Mouse (Mus musculus) hindbrain, postnatal 0 days (tissue): ENCODE measurements around the gene Thap4. TPM values are rescaled to one million over a fixed set of nuclear protein-coding genes. Genes with fewer than 3 reads are reported as not detected.
A peak's percentile ranks its signal among the peaks of the same experiment; 100 is the strongest.

Source experiments
- ATAC-seq: fragments of 200-750 bp; cut with Nextera tagmentation; 2 replicates; pipeline ENCODE4 v1.8.0; 2017; ENCODE audit warnings: mild to moderate bottlenecking, moderate TSS enrichment, moderate library complexity
- DNase-seq: peaks from one replicate; pipeline ENCODE4 v3.0.0-alpha.2; 2015; ENCODE audit warnings: low spot score
- H3K27ac ChIP-seq: fragments of 300-500 bp; sonication (generic); 2 replicates; pipeline ENCODE4 v1.5.1; 2014; ENCODE audit warnings: mild to moderate bottlenecking
- H3K27me3 ChIP-seq: fragments of 300-500 bp; sonication (generic); 2 replicates; pipeline ENCODE4 v1.6.1; 2014; ENCODE audit warnings: low read length, mixed read lengths; ENCODE audit not compliant: insufficient read depth
- H3K36me3 ChIP-seq: fragments of 300-500 bp; sonication (generic); 2 replicates; pipeline ENCODE4 v1.6.1; 2014; ENCODE audit warnings: low read length, mixed read lengths; ENCODE audit not compliant: insufficient read depth
- H3K4me1 ChIP-seq: fragments of 300-500 bp; sonication (generic); 2 replicates; pipeline ENCODE4 v1.6.1; 2014; ENCODE audit warnings: antibody characterized with exemption, low read length, mixed read lengths; ENCODE audit not compliant: insufficient read depth
- H3K4me2 ChIP-seq: fragments of 300-500 bp; sonication (generic); 2 replicates; pipeline ENCODE4 v1.6.1; 2014; ENCODE audit warnings: low read depth, mild to moderate bottlenecking, low read length, moderate library complexity, mixed read lengths
- H3K4me3 ChIP-seq: fragments of 300-500 bp; sonication (generic); 2 replicates; pipeline ENCODE4 v1.5.1; 2014; ENCODE audit warnings: low read length
- H3K9ac ChIP-seq: fragments of 300-500 bp; sonication (generic); replicated peaks from 2 replicates; pipeline ENCODE4 v1.6.1; 2014; ENCODE audit warnings: mild to moderate bottlenecking, low read length, moderate library complexity, mixed read lengths
- H3K9me3 ChIP-seq: fragments of 300-500 bp; sonication (generic); 2 replicates; pipeline ENCODE4 v1.6.1; 2016; ENCODE audit warnings: low read length, mixed read lengths
- CTCF ChIP-seq: IDR thresholded peaks from 2 replicates; pipeline ENCODE4 v1.5.1; 2016; ENCODE audit warnings: antibody characterized with exemption, control low read depth, low read depth
- WGBS: fragments of 180-500 bp; shearing (Covaris S2); extraction: QIAGEN DNeasy Blood & Tissue Kit; methylation state at CpG from one replicate; pipeline ENCODE4 v1.1.7; 2014; 5-methylcytosine and 5-hydroxymethylcytosine counted together
- polyA plus RNA-seq: library from polyadenylated mRNA; unstranded; fragments of >200 nt; fragmentation: Nextera tagmentation; extraction: Ambion mirVana; gene quantifications from 2 replicates; pipeline ENCODE4 v1.2.1, GENCODE M21; 2015
- total RNA-seq: library from RNA; depleted of rRNA; stranded (reverse); fragments of >200 nt; gene quantifications from 2 replicates; pipeline ENCODE4 v1.2.3, GENCODE M21; 2014

Gene Thap4
- total and polyA plus RNA-seq, 2 experiments from 2014 or later = 49.9 to 58.7 TPM

DNA sequence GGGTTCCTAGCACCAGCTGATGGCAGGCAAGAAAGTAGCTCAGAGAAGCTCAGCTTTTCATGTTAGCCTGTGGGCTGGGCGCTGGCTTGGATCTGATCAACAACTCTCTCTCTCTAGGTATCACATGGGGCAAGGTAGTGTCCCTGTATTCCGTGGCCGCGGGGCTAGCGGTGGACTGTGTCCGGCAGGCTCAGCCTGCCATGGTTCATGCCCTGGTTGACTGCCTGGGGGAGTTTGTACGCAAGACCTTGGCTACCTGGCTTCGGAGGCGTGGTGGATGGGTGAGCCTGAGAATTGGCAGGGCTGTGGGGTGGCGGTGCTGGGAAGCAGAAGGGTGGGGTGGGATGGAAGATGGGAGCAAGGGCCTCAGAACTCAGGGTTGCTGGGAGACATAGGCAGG lies 60.7 kb downstream of the Thap4 start:
- WGBS = 95% methylated on average over 10 of the region's 10 CpGs
- H3K9me3 ChIP-seq = no peaks in the 10 kb centered on the region

DNA sequence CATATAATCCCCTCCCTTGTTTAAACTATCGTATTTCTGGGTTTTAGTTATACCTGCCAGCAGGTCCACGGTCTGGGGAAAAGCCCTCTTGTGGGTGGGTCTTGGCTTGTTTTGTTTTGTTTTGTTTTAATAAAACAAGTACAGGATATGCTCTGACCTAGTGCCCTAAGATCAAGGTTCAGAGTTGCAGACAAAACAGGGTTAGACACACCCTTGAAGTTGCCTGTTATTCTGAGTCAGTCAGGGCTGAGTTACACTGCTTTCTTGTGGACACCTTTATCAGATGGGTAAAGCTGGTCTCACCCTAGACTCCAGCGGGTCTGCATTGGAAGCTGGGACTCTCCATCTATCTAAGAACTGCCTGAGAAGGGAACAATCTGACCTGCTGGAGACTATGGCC lies 61.2 kb downstream of the Thap4 start:
- H3K9ac ChIP-seq = no peak overlapping the region
- no peaks in the 10 kb centered on the region for H3K27me3 ChIP-seq
- no peak overlapping the region for H3K4me3 ChIP-seq
- H3K27ac ChIP-seq = no peak overlapping the region
- no peak for DNase-seq
- peaks cover 11% of the 10 kb centered on the region for H3K36me3 ChIP-seq
- no peak for TF ChIP-seq CTCF
- no peak overlapping the region for H3K4me2 ChIP-seq
- H3K4me1 ChIP-seq = no peaks in the 10 kb centered on the region
- WGBS = 89% methylated on average over 3 of the region's 3 CpGs
- ATAC-seq = no peak
- H3K9me3 ChIP-seq = no peaks in the 10 kb centered on the region

More for the DNA sequence above, 60.7 kb downstream of the Thap4 start:
- Histone ChIP-seq H3K9ac (no peak overlapping the region), H3K27me3 (no peaks in the 10 kb centered on the region), H3K4me2 (no peak overlapping the region), H3K4me1 (no peaks in the 10 kb centered on the region), H3K27ac (no peak overlapping the region), H3K36me3 (peaks cover 11% of the 10 kb centered on the region), H3K4me3 (no peak overlapping the region)
- no peak for TF ChIP-seq CTCF
- DNase-seq (no peak), ATAC-seq (0 out of 2 replicates have a peak, but pooled peaks have one; percentile 13)

DNA sequence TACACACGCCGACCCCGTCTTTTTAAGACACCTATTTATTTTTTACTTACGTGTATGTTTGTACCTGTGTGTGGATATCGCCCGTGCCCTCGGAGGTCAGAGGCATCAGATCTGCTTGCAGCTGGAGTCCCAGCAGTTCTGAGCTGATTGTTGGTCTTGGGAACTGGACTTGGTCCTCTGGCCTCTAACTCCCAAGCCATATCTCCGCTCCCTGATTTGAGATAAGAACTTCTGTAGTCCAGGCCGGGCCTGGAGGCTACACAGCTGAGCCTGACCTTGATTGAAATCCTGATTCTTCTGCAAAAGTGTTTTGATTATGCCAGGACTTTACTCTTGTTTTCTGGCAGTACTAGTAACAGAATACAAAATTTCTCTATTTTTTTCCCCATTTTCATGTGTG lies 61.9 kb downstream of the Thap4 start:
- DNase-seq (no peak), ATAC-seq (no peak)
- Histone ChIP-seq H3K27me3 (no peaks in the 10 kb centered on the region), H3K9ac (no peak overlapping the region), H3K4me2 (no peak overlapping the region), H3K4me3 (no peak overlapping the region), H3K4me1 (no peaks in the 10 kb centered on the region), H3K9me3 (no peaks in the 10 kb centered on the region), H3K36me3 (peaks cover 11% of the 10 kb centered on the region), H3K27ac (no peak overlapping the region)
- WGBS = 97% methylated on average over 9 of the region's 9 CpGs
- no peak for TF ChIP-seq CTCF

DNA sequence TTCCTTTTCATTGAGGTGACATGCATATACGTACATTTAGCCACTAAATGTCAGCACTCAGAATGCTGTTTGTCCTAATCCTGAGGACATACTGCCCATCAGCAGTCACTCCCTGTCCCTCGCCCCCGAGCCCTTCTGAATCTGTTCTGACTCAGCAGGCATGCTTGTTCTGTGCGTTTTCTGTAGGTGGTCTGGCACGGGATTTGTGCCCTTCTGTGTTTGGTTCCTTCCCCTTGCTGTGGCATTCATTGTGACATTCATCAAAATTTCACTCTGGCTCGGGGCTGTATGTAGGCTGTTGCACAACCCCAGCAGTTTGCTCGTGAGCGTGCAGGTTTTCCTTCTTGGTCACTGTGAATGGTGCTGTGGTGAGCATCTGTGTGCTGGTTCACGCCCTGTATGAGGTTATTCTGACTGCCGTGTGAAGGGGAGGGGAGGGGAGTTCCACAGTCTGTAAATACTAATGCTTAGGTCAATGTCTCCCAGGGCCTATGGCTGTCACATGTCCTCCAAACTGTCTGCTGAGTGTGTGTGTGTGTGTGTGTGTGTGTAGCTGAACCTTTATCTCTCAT lies 62.8 kb downstream of the Thap4 start:
- H3K27me3 ChIP-seq = no peaks in the 10 kb centered on the region
- TF ChIP-seq CTCF = no peak
- DNase-seq (no peak), ATAC-seq (no peak)
- H3K4me2 ChIP-seq = no peak overlapping the region
- no peaks in the 10 kb centered on the region for H3K4me1 ChIP-seq
- no peak overlapping the region for H3K4me3 ChIP-seq
- H3K36me3 ChIP-seq = peaks cover 11% of the 10 kb centered on the region
- no peak overlapping the region for H3K27ac ChIP-seq
- H3K9ac ChIP-seq = no peak overlapping the region
- WGBS = 51% methylated on average over 10 of the region's 10 CpGs
- H3K9me3 ChIP-seq = no peaks in the 10 kb centered on the region

GRCm38 (mm10) chr1:93691106-93691505 lies 63.6 kb downstream of the Thap4 start:
- H3K36me3 ChIP-seq = peaks cover 7% of the 10 kb centered on the region
- 0 out of 2 replicates have a peak, but pooled peaks cover 3% of the 10 kb centered on the region for H3K4me1 ChIP-seq
- WGBS = 93% methylated on average over 8 of the region's 8 CpGs
- no peak overlapping the region for H3K4me3 ChIP-seq
- DNase-seq (no peak), ATAC-seq (no peak)
- H3K27me3 ChIP-seq = no peaks in the 10 kb centered on the region
- H3K9me3 ChIP-seq = no peaks in the 10 kb centered on the region
- H3K4me2 ChIP-seq = no peak overlapping the region
- H3K27ac ChIP-seq = no peak overlapping the region
- H3K9ac ChIP-seq = no peak overlapping the region
- no peak for TF ChIP-seq CTCF

DNA sequence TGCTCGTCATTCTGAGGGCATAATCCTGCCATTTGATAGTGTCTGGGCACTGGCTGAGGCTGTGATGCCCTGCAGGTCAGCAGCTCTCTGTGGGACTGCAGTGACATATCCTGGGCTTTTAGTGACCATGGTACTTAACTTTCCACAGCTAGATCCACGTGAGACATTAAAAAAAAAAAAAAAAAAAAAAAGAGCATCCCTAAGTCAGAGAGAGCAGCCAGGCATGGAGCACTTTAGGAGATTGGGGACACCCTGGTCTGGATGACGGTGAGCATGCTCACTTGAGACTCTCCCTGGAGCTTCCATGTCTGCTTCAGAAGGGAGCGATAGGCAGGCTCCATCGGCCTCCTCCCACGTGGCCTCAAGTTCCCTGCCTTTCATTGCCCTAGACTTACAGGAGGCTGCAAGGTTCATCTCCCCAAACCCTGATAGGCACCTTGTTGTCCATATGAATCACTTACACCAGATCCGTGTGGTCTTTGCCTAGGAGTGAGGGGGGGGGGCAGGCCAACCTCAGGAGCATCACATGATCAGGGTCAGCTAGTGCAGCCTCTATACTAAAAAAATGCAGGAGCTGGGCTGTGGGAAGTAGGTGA lies 64.7 kb downstream of the Thap4 start:
- peaks cover 5% of the 10 kb centered on the region; the same call in 1 of the 2 replicates for H3K36me3 ChIP-seq
- TF ChIP-seq CTCF = no peak
- no peaks in the 10 kb centered on the region for H3K9me3 ChIP-seq
- H3K9ac ChIP-seq = no peak overlapping the region
- 0 out of 2 replicates have a peak, but pooled peaks cover 3% of the 10 kb centered on the region for H3K4me1 ChIP-seq
- H3K4me2 ChIP-seq = no peak overlapping the region
- no peak overlapping the region for H3K4me3 ChIP-seq
- H3K27ac ChIP-seq = no peak overlapping the region
- no peak for ATAC-seq
- 87% methylated on average over 7 of the region's 7 CpGs for WGBS
- no peaks in the 10 kb centered on the region for H3K27me3 ChIP-seq
- DNase-seq = no peak

DNA sequence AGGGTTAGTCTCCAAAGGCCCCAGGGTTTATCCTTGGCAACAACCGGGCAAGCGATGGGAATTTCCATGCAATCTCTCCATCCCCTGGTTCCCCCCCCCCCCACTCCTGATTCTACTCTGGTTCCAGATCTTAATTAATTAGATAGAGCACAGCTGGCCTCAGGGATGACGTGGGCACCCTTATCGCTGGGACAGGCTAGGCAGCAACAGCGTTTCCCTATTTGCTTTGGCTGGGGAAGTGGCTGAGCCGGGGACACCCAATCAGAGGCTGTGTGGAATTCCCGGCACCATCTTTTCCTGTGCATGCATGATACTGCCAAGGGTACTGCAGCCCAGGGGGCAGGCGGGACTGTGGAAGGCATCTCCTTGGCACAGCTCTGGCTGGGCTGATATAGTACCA lies 66.5 kb downstream of the Thap4 start:
- Histone ChIP-seq H3K9me3 (no peaks in the 10 kb centered on the region), H3K4me3 (no peak overlapping the region), H3K4me2 (no peak overlapping the region; the same call in 1 of the 2 replicates), H3K27me3 (no peaks in the 10 kb centered on the region), H3K36me3 (peaks cover 5% of the 10 kb centered on the region; the same call in 1 of the 2 replicates), H3K4me1 (0 out of 2 replicates have a peak, but pooled peaks cover 3% of the 10 kb centered on the region), H3K27ac (no peak overlapping the region), H3K9ac (no peak overlapping the region)
- TF ChIP-seq CTCF = peak; percentile 11; the same call in 1 of the 2 replicates
- ATAC-seq (peak; percentile 6; the same call in 1 of the 2 replicates), DNase-seq (no peak)
- WGBS = 72% methylated on average over 8 of the region's 8 CpGs
